Mouse (Mus musculus) brain, embryonic 14.5 days (tissue): ENCODE data around the gene Erich4.

Source experiments
- CTCF ChIP-seq: fragments of 200-500 bp; IDR thresholded peaks from 2 replicates; pipeline ENCODE4 v1.5.1; 2012; ENCODE audit warnings: inconsistent platforms, mild to moderate bottlenecking, moderate library complexity, borderline replicate concordance; ENCODE audit not compliant: insufficient read depth, insufficient read length; ENCODE audit errors: extremely low read depth
- POLR2A ChIP-seq: fragments of 200-500 bp; IDR thresholded peaks from 2 replicates; pipeline ENCODE4 v1.6.1; 2012; ENCODE audit warnings: mild to moderate bottlenecking, inconsistent platforms, borderline replicate concordance; ENCODE audit not compliant: poor library complexity, insufficient read depth, insufficient read length, severe bottlenecking; ENCODE audit errors: extremely low read depth

DNA sequence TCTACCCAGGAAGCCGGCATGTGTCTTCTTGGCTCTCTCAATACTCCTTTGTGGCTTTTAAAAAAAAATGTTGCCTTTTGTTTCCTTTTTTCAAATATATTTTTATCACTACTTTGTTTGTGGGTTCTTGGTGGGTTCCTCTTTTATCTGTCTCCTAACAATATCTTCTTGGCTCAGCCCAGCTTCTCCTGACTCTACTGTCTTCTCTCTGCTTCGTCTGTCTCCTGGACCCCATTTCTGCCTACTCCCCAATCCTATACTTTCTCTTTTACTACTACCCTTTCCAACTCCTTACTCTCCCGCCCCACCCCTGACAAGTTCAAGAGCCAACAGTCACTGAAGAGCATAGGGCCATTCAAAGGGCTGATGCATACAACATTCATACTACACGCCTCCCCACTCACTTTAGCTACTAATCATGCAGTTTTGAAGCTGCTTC lies 9.0 kb downstream of the Erich4 start:
- TF ChIP-seq CTCF (no peak), POLR2A (no peak)
